Mouse (Mus musculus) erythroblast, adult 5-6 weeks (primary cell): ENCODE measurements around the gene Nodal. TPM values are rescaled to one million over a fixed set of nuclear protein-coding genes. Genes with fewer than 3 reads are reported as not detected.
"Not testable (repeated sequence)": the region's sequence is repeated elsewhere in the genome, so short reads cannot be mapped to it uniquely, and the experiment has no call there.

Experiments
- ATAC-seq: replicated peaks from 2 replicates; pipeline ENCODE4 v1.8.0; 2016; ENCODE audit warnings: moderate number of reproducible peaks, mild to moderate bottlenecking, moderate TSS enrichment, inconsistent platforms; ENCODE audit not compliant: poor library complexity, low FRiP score, severe bottlenecking
- total RNA-seq, 2 experiments: library from RNA; stranded (forward) in 1 of 2; stranded (reverse) in 1 of 2; fragments of 150-400 nt in 1 of 2; fragments of 200-764, 138-1000 nt in 1 of 2; gene quantifications; 2 replicates each; pipeline versions ENCODE4 v1.2.3 to v1.2.4; 2015 to 2017; ENCODE audit warnings: low replicate concordance in 2 of 2

Gene Nodal
- total RNA-seq, 2 experiments from 2014 or later, result not detected

GRCm38 (mm10) chr10:61426251-61426757, 8.5 kb downstream of the Nodal start:
- ATAC-seq, result no peak

- no peak for ATAC-seq
Observed at GRCm38 (mm10) chr10:61427951-61428350, 10.2 kb downstream of the Nodal start.

GRCm38 (mm10) chr10:61428416-61428815, 10.6 kb downstream of the Nodal start:
- no peak for ATAC-seq

- no peak for ATAC-seq
Observed at GRCm38 (mm10) chr10:61429043-61429442, 11.3 kb downstream of the Nodal start.

- ATAC-seq, result no peak
Observed at GRCm38 (mm10) chr10:61431375-61431774, 13.6 kb downstream of the Nodal start.

GRCm38 (mm10) chr10:61440202-61440800, 22.5 kb downstream of the Nodal start:
- ATAC-seq, result peak; percentile 36; the same call in 1 of the 2 replicates

- no peak for ATAC-seq
Observed at GRCm38 (mm10) chr10:61443456-61443855, 25.7 kb downstream of the Nodal start.

- ATAC-seq, result no peak
Observed at GRCm38 (mm10) chr10:61443876-61444275, 26.1 kb downstream of the Nodal start.

GRCm38 (mm10) chr10:61445016-61445415, 27.2 kb downstream of the Nodal start:
- no peak for ATAC-seq

GRCm38 (mm10) chr10:61447581-61448353, 30.0 kb downstream of the Nodal start:
- no peak for ATAC-seq

- no peak for ATAC-seq
Observed at GRCm38 (mm10) chr10:61448834-61449233, 31.1 kb downstream of the Nodal start.

GRCm38 (mm10) chr10:61451463-61451930, 33.7 kb downstream of the Nodal start:
- ATAC-seq, result peak; percentile 74

GRCm38 (mm10) chr10:61451931-61452617, 34.3 kb downstream of the Nodal start:
- peak; percentile 61 for ATAC-seq

- peak; percentile 97 for ATAC-seq
Observed at GRCm38 (mm10) chr10:61452645-61453044, 34.9 kb downstream of the Nodal start, which contains the start of gene Eif4ebp2. Gene Eif4ebp2 (minus strand): TSS chr10:61452661.

GRCm38 (mm10) chr10:61453171-61453570, 35.4 kb downstream of the Nodal start:
- not testable (repeated sequence) for ATAC-seq

GRCm38 (mm10) chr10:61457182-61457581, 39.4 kb downstream of the Nodal start:
- ATAC-seq, result no peak

- peak; percentile 93 for ATAC-seq
Observed at GRCm38 (mm10) chr10:61465009-61465408, 47.2 kb downstream of the Nodal start.

- peak; percentile 63 for ATAC-seq
Observed at GRCm38 (mm10) chr10:61466242-61466641, 48.5 kb downstream of the Nodal start.

GRCm38 (mm10) chr10:61466873-61467272, 49.1 kb downstream of the Nodal start:
- ATAC-seq, result peak; percentile 50

- no peak for ATAC-seq
Observed at GRCm38 (mm10) chr10:61468900-61469299, 51.1 kb downstream of the Nodal start.
